Mouse (Mus musculus): ENCODE measurements around the gene Sumo1. TPM values are rescaled to one million over a fixed set of nuclear protein-coding genes. Genes with fewer than 3 reads are reported as not detected.

Gene Sumo1
- polyA plus RNA-seq, 1 experiment from 2014 or later: 375 TPM

Other genes starting within 250 kb of the Sumo1 start
- gene Fzd7, start 188.4 kb downstream of the Sumo1 start, polyA plus RNA-seq (2015; fragmentation: Nextera tagmentation; extraction: Ambion mirVana): 6.3 and 7.5 TPM in 2 replicates
- gene Gm973, start 154.6 kb downstream of the Sumo1 start, polyA plus RNA-seq (2015; fragmentation: Nextera tagmentation; extraction: Ambion mirVana): 0.43 and 0.76 TPM in 2 replicates
- gene Nop58, start 14.1 kb upstream of the Sumo1 start, polyA plus RNA-seq (2015; fragmentation: Nextera tagmentation; extraction: Ambion mirVana): 240 and 279 TPM in 2 replicates
- gene Bmpr2, start 92.6 kb upstream of the Sumo1 start, polyA plus RNA-seq (2015; fragmentation: Nextera tagmentation; extraction: Ambion mirVana): 5.9 and 6.7 TPM in 2 replicates
- gene Fam117b, start 242.2 kb upstream of the Sumo1 start, polyA plus RNA-seq (2015; fragmentation: Nextera tagmentation; extraction: Ambion mirVana): 6.6 and 7.8 TPM in 2 replicates

Data from intestine, embryonic 15.5 days (tissue).